Mouse (Mus musculus): ENCODE data around the gene Trpc4ap.
A peak's percentile ranks its signal among the peaks of the same experiment; 100 is the strongest.
"Not testable (repeated sequence)": the region's sequence is repeated elsewhere in the genome, so short reads cannot be mapped to it uniquely, and the experiment has no call there.

Gene Trpc4ap

DNA sequence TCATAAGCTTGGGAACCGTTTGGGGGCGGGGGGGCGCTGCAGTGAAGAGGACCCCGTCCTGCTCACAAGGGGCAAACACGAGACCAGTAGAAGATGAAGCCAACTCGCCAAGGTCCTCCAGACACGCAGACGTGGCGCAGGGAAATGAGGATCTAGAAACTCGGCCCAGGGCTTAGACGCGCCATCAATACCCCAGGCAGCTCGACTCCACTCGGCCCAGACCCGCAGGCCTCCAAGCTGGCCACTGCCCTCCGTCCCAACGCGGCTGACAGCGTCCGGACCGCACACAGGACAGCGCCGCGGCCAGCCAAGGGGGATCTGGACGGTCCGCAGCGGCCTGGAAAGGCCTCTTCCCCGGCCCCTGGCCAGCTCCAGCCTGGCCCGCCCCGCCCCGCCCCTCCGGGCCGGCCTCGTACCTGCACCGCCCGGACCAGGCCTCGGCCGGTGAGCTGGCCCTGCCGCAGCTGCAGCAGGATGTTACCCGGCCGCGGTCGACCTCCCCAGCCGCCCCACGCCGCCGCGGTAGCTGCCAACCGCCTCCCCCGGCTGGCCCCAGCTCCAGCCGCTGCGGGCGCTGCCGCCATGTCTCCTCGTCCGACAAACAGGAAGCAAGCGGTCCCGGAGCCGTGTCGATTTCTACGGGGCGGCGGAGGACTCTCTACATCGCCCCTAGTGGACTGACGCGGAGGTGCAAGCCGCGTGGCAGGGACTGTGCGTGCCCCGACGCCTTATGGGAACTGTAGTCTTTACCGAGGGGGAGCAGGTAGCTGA, at the start of gene Trpc4ap:
Gene Trpc4ap (minus strand): TSS at position 662 of the 771 bp plus-strand sequence.
- peak; percentile 97 for DNase-seq (ENCODE audit: low read depth, low spot score)
- Histone ChIP-seq H3K36me3 (ENCODE audit: control insufficient read depth, insufficient read depth, low read length, poor library complexity, severe bottlenecking) (0 out of 2 replicates have a peak, but pooled peaks cover 3% of the 10 kb centered on the region), H3K27me3 (ENCODE audit: control insufficient read depth, insufficient read depth, low read length, poor library complexity, severe bottlenecking) (no peaks in the 10 kb centered on the region)

DNA sequence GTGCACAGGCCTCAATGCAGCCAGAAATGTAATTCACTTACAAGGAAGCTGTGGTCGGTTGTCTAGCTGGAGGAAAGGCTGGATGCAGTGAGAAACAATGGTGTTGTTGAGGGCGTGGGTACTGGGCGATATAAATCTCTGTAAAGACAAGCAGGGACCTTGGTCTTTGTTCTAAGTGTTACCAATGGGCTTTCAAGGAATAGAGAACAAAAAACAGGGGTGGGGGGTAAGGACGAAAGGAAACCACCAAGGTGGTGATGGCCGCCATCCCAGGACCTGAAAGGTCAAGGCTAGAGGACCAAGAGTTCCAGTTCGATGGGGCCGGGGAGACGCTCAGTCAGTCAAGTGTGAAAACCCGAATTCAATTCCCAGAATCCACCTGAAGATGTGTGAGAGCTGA, 45.6 kb upstream of the Trpc4ap start:
- H3K27me3 ChIP-seq (ENCODE audit: control insufficient read depth, insufficient read depth, low read length, poor library complexity, severe bottlenecking) = no peaks in the 10 kb centered on the region
- no peaks in the 10 kb centered on the region for H3K36me3 ChIP-seq (ENCODE audit: control insufficient read depth, insufficient read depth, low read length, poor library complexity, severe bottlenecking)
- DNase-seq (ENCODE audit: low read depth, low spot score) = no peak

DNA sequence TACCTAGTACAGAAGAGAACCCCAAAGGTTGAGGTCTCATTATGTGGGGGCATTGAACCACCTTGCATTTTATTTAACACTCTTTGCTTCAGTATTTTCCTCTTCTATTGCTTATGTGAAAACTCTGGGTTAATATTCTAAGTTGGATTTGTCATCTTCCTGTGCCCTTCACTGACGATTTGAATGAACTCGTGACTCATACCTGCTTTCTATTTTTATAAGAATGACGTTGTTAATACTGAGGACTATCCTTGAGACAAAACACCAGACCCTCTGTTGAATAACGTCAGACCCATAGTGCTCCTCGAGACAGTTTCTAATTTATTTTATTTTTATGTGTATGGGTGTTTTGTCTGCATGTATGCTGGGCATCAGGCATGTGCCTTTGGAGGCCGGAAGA, 44.8 kb upstream of the Trpc4ap start:
- no peaks in the 10 kb centered on the region for H3K27me3 ChIP-seq (ENCODE audit: control insufficient read depth, insufficient read depth, low read length, poor library complexity, severe bottlenecking)
- DNase-seq (ENCODE audit: low read depth, low spot score) = no peak
- no peaks in the 10 kb centered on the region for H3K36me3 ChIP-seq (ENCODE audit: control insufficient read depth, insufficient read depth, low read length, poor library complexity, severe bottlenecking)

DNA sequence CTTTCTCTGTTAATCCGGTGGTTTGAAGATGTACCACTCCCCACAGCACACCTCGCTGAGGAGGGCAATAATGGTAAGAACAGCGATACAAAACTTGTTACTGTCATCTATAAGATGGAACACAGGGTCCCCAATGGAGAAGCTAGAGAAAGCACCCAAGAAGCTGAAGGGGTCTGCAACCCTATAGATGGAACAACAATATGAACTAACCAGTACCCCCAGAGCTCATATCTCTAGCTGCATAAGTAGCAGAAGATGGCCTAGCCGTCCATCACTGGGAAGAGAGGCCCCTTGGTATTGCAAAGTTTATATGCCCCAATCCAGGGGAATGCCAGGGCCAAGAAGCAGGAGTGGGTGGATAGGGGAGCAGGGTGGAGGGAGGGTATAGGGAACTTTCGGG, 43.6 kb upstream of the Trpc4ap start, which contains the start of gene Gm17581:
Gene Gm17581 (minus strand): TSS at position 101 of the 400 bp plus-strand sequence.
- H3K27me3 ChIP-seq (ENCODE audit: control insufficient read depth, insufficient read depth, low read length, poor library complexity, severe bottlenecking); DNase-seq (ENCODE audit: low read depth, low spot score): not testable (repeated sequence)

DNA sequence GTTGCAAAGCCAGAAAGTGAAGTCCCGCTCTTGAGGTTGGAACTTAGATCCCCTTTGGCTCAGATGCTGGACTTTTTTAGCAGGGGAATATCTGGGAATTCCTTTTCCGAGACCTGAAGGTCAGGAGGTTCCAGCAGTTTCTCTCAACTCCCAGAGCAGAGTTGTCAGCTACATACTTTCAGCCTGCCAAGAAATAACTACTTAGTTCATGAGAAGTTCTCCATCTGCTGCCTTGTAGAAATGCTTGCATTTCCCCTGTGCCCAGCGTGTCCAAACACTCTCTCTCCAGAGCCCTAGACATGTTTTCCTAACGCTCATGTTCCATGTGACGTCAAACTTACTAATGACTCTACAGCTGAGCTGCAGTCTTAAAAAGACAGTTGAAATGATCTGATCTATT, 42.9 kb upstream of the Trpc4ap start:
- Histone ChIP-seq H3K36me3 (ENCODE audit: control insufficient read depth, insufficient read depth, low read length, poor library complexity, severe bottlenecking) (no peaks in the 10 kb centered on the region), H3K27me3 (ENCODE audit: control insufficient read depth, insufficient read depth, low read length, poor library complexity, severe bottlenecking) (no peaks in the 10 kb centered on the region)
- no peak for DNase-seq (ENCODE audit: low read depth, low spot score)

More for the DNA sequence above, 43.6 kb upstream of the Trpc4ap start, which contains the start of gene Gm17581:
- H3K36me3 ChIP-seq (ENCODE audit: control insufficient read depth, insufficient read depth, low read length, poor library complexity, severe bottlenecking) = not testable (repeated sequence)

DNA sequence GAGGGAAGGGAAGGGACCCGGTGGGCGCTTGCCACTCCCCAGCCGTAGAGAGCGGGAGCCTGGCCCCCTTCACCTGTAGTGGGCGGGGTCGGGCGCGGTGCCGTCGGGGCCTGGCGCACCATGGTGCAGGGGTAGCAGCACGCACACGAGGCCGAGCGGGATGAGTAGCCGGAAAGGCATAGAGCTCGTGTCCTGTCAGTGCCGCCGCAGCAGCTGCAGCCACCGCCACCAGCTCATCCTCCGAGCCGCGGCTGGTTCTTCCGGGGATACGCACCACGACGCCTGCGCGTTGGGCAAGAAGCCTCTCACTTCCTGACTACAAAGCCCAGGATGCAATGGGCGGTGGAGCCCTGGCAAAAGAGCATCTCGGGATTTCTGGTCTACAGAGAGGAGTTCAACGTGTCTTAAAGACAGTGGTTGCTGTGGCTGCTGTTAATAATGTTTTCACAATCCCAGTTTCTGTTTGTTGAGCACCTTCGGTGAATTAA, 37.0 kb upstream of the Trpc4ap start, which contains the start of gene Edem2:
Gene Edem2 (minus strand): TSS at position 318 of the 488 bp plus-strand sequence.
- Histone ChIP-seq H3K27me3 (ENCODE audit: control insufficient read depth, insufficient read depth, low read length, poor library complexity, severe bottlenecking) (no peaks in the 10 kb centered on the region), H3K36me3 (ENCODE audit: control insufficient read depth, insufficient read depth, low read length, poor library complexity, severe bottlenecking) (no peaks in the 10 kb centered on the region)
- peak; percentile 95 for DNase-seq (ENCODE audit: low read depth, low spot score)

DNA sequence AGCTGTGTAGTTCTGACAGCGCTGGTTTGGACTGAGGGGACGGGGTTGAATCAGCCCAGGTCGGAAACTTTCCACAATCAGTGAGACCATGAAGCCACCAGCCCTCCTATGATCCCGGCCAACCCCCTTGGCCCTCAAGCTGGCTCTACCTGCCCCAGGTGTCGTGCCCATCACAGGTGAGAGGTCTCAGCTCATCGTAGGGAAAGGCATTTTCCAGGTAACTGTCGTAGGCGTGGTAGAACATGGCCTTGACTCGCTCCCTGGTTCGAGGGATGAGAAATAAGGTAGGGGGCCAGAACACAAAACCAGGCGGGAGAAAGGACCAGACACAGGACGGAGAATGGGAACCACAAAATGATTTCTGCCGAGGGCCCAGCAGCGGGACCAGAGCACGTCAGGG, 36.6 kb upstream of the Trpc4ap start:
- H3K27me3 ChIP-seq (ENCODE audit: control insufficient read depth, insufficient read depth, low read length, poor library complexity, severe bottlenecking) = no peaks in the 10 kb centered on the region
- no peak for DNase-seq (ENCODE audit: low read depth, low spot score)
- H3K36me3 ChIP-seq (ENCODE audit: control insufficient read depth, insufficient read depth, low read length, poor library complexity, severe bottlenecking) = no peaks in the 10 kb centered on the region

DNA sequence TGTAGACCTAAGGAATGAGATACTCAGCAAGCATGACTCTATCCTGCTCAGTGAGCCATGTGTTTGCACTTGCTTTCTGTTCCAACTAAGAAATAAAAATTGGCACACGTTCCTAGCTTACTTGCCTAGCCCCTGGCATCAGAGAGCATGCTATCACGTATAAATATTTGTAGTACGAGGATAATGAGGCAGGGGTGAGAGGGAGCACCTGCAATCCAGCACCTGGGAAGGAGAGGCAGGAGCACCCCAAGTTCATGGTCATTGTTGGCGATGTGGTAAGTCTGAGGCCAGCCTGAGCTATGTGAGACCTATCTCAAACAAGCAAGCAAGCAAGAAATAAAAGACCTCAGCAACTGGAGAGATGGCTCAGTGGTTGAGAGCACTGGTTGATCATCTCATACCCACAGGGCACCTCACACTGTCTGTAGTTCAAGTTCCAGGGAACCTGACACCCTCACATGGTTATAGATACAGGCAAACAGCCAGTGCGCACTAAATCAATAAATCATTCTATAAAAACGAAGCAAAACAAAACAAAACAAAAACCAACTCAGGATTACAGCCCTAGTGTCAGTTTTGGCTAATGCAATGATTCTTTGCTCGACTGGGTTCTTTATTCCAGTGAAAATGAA, 35.7 kb upstream of the Trpc4ap start:
- no peak for DNase-seq (ENCODE audit: low read depth, low spot score)

DNA sequence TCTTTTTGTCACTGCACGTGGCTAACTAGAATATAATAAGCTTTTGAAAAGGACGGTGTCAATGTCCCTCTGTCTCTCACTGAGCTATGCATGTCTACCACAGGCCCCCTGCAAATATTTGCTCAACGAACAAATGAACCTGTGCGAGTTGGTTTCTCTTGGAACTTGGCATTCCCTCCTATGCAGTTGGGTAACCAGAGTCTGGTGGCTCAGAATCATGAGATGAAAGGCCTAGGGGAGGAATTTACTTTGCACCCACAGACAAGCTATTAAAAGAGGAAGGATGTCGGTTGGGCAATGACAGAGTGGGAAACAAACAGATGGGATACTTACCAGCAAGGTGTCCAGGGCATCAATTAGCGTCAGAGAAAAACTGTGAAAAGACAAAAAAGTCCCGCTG, 34.1 kb upstream of the Trpc4ap start:
- Histone ChIP-seq H3K27me3 (ENCODE audit: control insufficient read depth, insufficient read depth, low read length, poor library complexity, severe bottlenecking) (no peaks in the 10 kb centered on the region), H3K36me3 (ENCODE audit: control insufficient read depth, insufficient read depth, low read length, poor library complexity, severe bottlenecking) (no peaks in the 10 kb centered on the region)
- DNase-seq (ENCODE audit: low read depth, low spot score) = no peak

More for the DNA sequence above, 35.7 kb upstream of the Trpc4ap start:
- no peaks in the 10 kb centered on the region for H3K36me3 ChIP-seq (ENCODE audit: control insufficient read depth, insufficient read depth, low read length, poor library complexity, severe bottlenecking)
- H3K27me3 ChIP-seq (ENCODE audit: control insufficient read depth, insufficient read depth, low read length, poor library complexity, severe bottlenecking) = no peaks in the 10 kb centered on the region

DNA sequence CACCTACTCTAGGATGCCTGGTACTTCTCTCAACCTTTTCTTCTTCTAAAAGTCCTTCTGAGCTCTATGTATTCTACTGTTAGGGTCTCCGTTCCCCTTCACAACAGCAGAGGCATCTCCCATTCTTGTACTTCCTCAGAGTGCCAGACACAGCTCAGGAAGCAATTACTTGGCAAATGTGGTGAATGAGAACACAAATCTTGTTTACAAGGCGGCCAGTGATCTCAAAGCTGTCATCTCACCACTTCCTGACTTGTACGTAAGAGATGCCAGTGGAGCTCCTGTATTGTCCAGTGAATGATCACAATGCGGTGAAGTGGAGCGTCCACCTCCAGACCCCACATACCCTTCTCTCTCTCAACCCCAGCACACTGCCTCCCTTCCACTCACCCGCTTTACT, 32.3 kb upstream of the Trpc4ap start:
- H3K36me3 ChIP-seq (ENCODE audit: control insufficient read depth, insufficient read depth, low read length, poor library complexity, severe bottlenecking) = no peaks in the 10 kb centered on the region
- no peaks in the 10 kb centered on the region for H3K27me3 ChIP-seq (ENCODE audit: control insufficient read depth, insufficient read depth, low read length, poor library complexity, severe bottlenecking)
- no peak for DNase-seq (ENCODE audit: low read depth, low spot score)

DNA sequence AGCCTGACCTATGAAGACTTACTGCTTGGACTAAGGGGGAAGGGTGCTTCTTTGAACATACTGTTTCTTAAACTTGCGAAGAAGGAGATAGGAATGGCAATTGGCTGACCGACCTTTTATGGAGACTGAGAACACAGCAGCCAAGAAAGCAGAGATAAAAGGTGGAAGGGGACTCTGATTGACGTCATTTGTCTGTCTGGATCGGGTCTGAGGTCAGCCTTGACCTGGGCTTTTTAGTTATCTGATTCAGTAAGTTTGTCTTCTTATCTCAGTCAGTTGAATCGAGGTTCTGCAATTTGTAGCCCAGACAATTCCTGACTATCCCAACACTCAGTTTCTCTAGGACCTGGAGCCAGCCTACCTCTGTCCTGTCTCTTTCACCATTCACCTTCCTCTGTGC, 31.9 kb upstream of the Trpc4ap start:
- DNase-seq (ENCODE audit: low read depth, low spot score) = no peak
- no peaks in the 10 kb centered on the region for H3K36me3 ChIP-seq (ENCODE audit: control insufficient read depth, insufficient read depth, low read length, poor library complexity, severe bottlenecking)
- no peaks in the 10 kb centered on the region for H3K27me3 ChIP-seq (ENCODE audit: control insufficient read depth, insufficient read depth, low read length, poor library complexity, severe bottlenecking)

DNA sequence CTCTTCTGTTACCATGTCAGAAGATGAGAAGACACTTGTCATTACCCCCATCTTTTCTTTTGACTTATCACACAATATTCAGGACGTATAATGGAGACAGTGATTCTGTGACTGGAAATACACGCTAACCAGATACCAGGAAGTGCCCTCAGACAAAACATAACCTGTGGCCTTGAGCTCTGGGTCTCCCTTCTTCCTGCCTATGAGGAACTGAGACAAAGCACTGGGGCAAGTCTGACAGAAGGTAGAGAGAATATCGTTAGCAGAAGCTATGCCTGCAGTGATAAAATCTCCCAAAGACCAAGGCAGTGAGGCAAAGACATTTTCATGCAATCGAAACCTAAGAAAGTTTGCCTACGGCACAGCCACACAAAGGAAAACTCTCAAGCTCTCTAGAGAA, 28.4 kb upstream of the Trpc4ap start:
- Histone ChIP-seq H3K36me3 (ENCODE audit: control insufficient read depth, insufficient read depth, low read length, poor library complexity, severe bottlenecking) (peaks cover 5% of the 10 kb centered on the region), H3K27me3 (ENCODE audit: control insufficient read depth, insufficient read depth, low read length, poor library complexity, severe bottlenecking) (no peaks in the 10 kb centered on the region)
- peak; percentile 49 for DNase-seq (ENCODE audit: low read depth, low spot score)

DNA sequence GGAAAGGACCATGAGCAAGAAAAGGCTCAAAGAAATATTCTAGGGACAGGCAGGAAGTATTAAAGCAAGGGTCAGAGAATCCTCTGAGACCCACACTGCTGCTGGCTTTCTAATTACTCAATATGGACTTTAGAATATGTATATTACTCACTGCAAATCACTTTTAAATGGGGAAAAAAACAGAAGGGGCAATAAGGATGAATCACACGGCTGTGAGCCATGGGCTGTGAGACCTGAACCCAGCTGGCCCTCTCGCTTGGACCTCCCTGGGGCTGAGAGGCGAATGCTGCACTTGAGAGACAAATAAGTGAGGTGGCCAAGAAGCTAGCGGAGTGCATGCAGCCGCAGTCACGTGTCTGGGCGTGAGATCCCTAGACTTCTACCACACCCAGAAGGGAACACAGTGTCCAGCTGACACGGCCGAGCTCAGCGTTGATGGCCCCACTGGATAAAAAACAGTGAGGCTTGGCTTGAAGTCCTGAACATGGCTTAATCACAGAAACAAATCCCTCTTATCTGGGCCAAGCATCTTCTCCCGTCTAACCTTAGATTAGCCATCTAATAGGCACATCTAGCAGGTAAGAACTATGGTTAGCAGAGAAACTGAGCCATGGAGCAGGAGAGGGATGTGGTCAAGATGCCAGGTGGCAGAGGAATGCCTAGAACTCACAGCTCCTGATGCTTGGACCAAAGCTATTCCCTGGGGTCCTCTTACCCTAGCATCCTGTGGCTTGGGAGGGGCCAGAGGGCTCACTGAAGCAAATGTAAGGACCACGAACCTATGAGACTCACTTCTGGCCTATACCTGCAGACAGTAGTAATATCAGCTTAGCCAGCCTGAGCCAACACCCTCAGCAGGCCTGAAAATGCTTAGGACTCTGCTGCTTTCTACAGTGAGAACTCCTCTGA, 25.2 kb upstream of the Trpc4ap start:
- DNase-seq (ENCODE audit: low read depth, low spot score) = no peak
- Histone ChIP-seq H3K27me3 (ENCODE audit: control insufficient read depth, insufficient read depth, low read length, poor library complexity, severe bottlenecking) (no peaks in the 10 kb centered on the region), H3K36me3 (ENCODE audit: control insufficient read depth, insufficient read depth, low read length, poor library complexity, severe bottlenecking) (peaks cover 9% of the 10 kb centered on the region)

DNA sequence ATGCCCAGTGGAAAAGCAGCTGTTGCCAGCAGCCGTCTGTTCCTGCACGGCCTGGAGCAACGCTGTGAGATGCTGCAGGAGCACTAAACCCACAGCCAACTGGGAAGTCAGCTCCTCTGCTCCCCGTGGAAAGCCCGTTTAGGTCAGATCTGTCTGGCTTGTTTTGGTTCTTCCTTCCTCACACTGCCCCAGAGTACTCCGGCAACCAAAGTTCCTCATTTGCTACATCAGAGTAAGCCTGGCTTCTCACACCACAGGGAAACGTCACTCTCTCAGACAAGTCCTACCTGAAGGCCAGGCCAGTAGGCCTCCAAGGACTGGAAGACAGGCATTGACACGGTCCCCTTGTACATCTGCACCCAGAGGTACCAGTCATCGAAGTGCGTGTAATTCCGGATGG, 18.4 kb upstream of the Trpc4ap start:
- no peaks in the 10 kb centered on the region for H3K27me3 ChIP-seq (ENCODE audit: control insufficient read depth, insufficient read depth, low read length, poor library complexity, severe bottlenecking)
- H3K36me3 ChIP-seq (ENCODE audit: control insufficient read depth, insufficient read depth, low read length, poor library complexity, severe bottlenecking) = peaks cover 13% of the 10 kb centered on the region
- no peak for DNase-seq (ENCODE audit: low read depth, low spot score)
